Mouse (Mus musculus) lung, adult 2 months (tissue): ENCODE results near the gene Kif1a.

Source experiments
- CTCF ChIP-seq: fragments of 200-500 bp; IDR thresholded peaks from 2 replicates; pipeline ENCODE4 v1.5.1; 2011; ENCODE audit warnings: mild to moderate bottlenecking, low read length, control low read depth; ENCODE audit not compliant: insufficient read depth
- POLR2A ChIP-seq: fragments of 200-500 bp; IDR thresholded peaks from 2 replicates; pipeline ENCODE4 v1.6.1; 2011; ENCODE audit warnings: low read depth, mild to moderate bottlenecking, control low read depth, low read length, borderline replicate concordance; ENCODE audit errors: extremely low read depth

- TF ChIP-seq CTCF: no peak
- no peak for TF ChIP-seq POLR2A
Observed at GRCm38 (mm10) chr1:93102700-93103099, 949 bp upstream of the Kif1a start.
